Mouse (Mus musculus) layer of hippocampus, adult 2 months (tissue): ENCODE data around the gene Igf1. TPM values are rescaled to one million over a fixed set of nuclear protein-coding genes. Genes with fewer than 3 reads are reported as not detected.

Experiments used
- DNase-seq, 2 experiments: peaks; one replicate each; pipeline ENCODE4 v3.0.0; 2022; ENCODE audit warnings: low spot score in 2 of 2
- H3K27ac ChIP-seq: fragments of 200-600 bp; 2 replicates; pipeline ENCODE4 v1.8.1; 2022
- H3K4me3 ChIP-seq: fragments of 200-600 bp; 2 replicates; pipeline ENCODE4 v1.8.1; 2022; ENCODE audit warnings: mild to moderate bottlenecking
- CTCF ChIP-seq: fragments of 200-600 bp; conservative IDR thresholded peaks from 2 replicates; pipeline ENCODE4 v1.8.1; 2022; ENCODE audit warnings: antibody characterized with exemption, mild to moderate bottlenecking, moderate library complexity
- total RNA-seq, 2 experiments: library from RNA; stranded (reverse); gene quantifications; 2 replicates each; pipeline ENCODE4 v1.2.3; 2021

Gene Igf1
- total RNA-seq, 2 experiments from 2014 or later: 7.8 to 9.2 TPM

GRCm38 (mm10) chr10:87847882-87848281 lies 10.2 kb upstream of the Igf1 start:
- H3K27ac ChIP-seq: no peak overlapping the region
- H3K4me3 ChIP-seq: no peak overlapping the region
- DNase-seq: no peak
- no peak for TF ChIP-seq CTCF

- no peak for TF ChIP-seq CTCF
- no peak for DNase-seq
- H3K27ac ChIP-seq: no peak overlapping the region
- no peak overlapping the region for H3K4me3 ChIP-seq
Observed at GRCm38 (mm10) chr10:87848419-87848818, 9.6 kb upstream of the Igf1 start.

- no peak for TF ChIP-seq CTCF
- no peak overlapping the region for H3K4me3 ChIP-seq
- DNase-seq: no peak
- H3K27ac ChIP-seq: no peak overlapping the region
Observed at GRCm38 (mm10) chr10:87851492-87851891, 6.6 kb upstream of the Igf1 start.

GRCm38 (mm10) chr10:87854408-87854807 lies 3.7 kb upstream of the Igf1 start:
- Histone ChIP-seq H3K27ac (no peak overlapping the region), H3K4me3 (no peak overlapping the region)
- TF ChIP-seq CTCF: peak; percentile 82
- DNase-seq: peak; percentile 21 to 72

GRCm38 (mm10) chr10:87855423-87856122 lies 2.5 kb upstream of the Igf1 start:
- Histone ChIP-seq H3K4me3 (no peak overlapping the region), H3K27ac (no peak overlapping the region)
- no peak for TF ChIP-seq CTCF
- no peak for DNase-seq

GRCm38 (mm10) chr10:87857215-87857955 lies 680 bp upstream of the Igf1 start:
- no peak for DNase-seq
- Histone ChIP-seq H3K27ac (no peak overlapping the region), H3K4me3 (no peak overlapping the region)
- TF ChIP-seq CTCF: no peak

GRCm38 (mm10) chr10:87858939-87859338 lies 874 bp downstream of the Igf1 start:
- TF ChIP-seq CTCF: no peak
- DNase-seq: no peak
- Histone ChIP-seq H3K27ac (no peak overlapping the region), H3K4me3 (no peak overlapping the region; the same call in 1 of the 2 replicates)

- H3K27ac ChIP-seq: no peak overlapping the region
- peak overlapping the region; percentile 46 for H3K4me3 ChIP-seq
- DNase-seq: no peak
- TF ChIP-seq CTCF: no peak
Observed at GRCm38 (mm10) chr10:87859453-87859852, 1.4 kb downstream of the Igf1 start.

GRCm38 (mm10) chr10:87860181-87861103 lies 2.4 kb downstream of the Igf1 start:
- Histone ChIP-seq H3K4me3 (peak overlapping the region; percentile 46), H3K27ac (no peak overlapping the region)
- DNase-seq: no peak
- no peak for TF ChIP-seq CTCF

GRCm38 (mm10) chr10:87861104-87861455 lies 3.0 kb downstream of the Igf1 start:
- Histone ChIP-seq H3K4me3 (no peak overlapping the region; the same call in 1 of the 2 replicates), H3K27ac (no peak overlapping the region)
- no peak for TF ChIP-seq CTCF
- DNase-seq: no peak

- H3K27ac ChIP-seq: no peak overlapping the region
- no peak overlapping the region for H3K4me3 ChIP-seq
- no peak for TF ChIP-seq CTCF
- no peak for DNase-seq
Observed at GRCm38 (mm10) chr10:87862899-87863298, 4.8 kb downstream of the Igf1 start.

- Histone ChIP-seq H3K4me3 (no peak overlapping the region), H3K27ac (no peak overlapping the region)
- no peak for TF ChIP-seq CTCF
- no peak for DNase-seq
Observed at GRCm38 (mm10) chr10:87863326-87863725, 5.3 kb downstream of the Igf1 start.

- DNase-seq: no peak
- no peak overlapping the region for H3K27ac ChIP-seq
- no peak overlapping the region for H3K4me3 ChIP-seq
- TF ChIP-seq CTCF: no peak
Observed at GRCm38 (mm10) chr10:87865712-87866111, 7.6 kb downstream of the Igf1 start.
